Mouse (Mus musculus) myocyte (in vitro differentiated cells): ENCODE data around the gene Slc30a4. TPM values are rescaled to one million over a fixed set of nuclear protein-coding genes. Genes with fewer than 3 reads are reported as not detected.

ENCODE experiments used
- H3K27me3 ChIP-seq: one replicate; pipeline ENCODE4 v1.6.1; 2011; ENCODE audit not compliant: control insufficient read depth, insufficient read depth, insufficient read length
- H3K36me3 ChIP-seq: one replicate; pipeline ENCODE4 v1.6.1; 2011; ENCODE audit not compliant: control insufficient read depth, insufficient read depth
- H3K4me2 ChIP-seq: one replicate; pipeline ENCODE4 v1.6.1; 2011; ENCODE audit warnings: low read depth, control low read depth
- H3K4me3 ChIP-seq: one replicate; pipeline ENCODE4 v1.5.1; 2011; ENCODE audit warnings: mild to moderate bottlenecking, control low read depth, moderate library complexity
- H3K79me2 ChIP-seq: one replicate; pipeline ENCODE4 v1.6.1; 2011; ENCODE audit not compliant: control insufficient read depth, insufficient read depth
- H3ac ChIP-seq: one replicate; pipeline ENCODE4 v1.6.1; 2011; ENCODE audit not compliant: control insufficient read depth, insufficient read length
- CEBPB ChIP-seq: IDR thresholded peaks from 2 replicates; pipeline ENCODE4 v1.6.1; 2011; ENCODE audit warnings: mild to moderate bottlenecking, moderate library complexity; ENCODE audit not compliant: poor library complexity, insufficient read depth, severe bottlenecking
- E2F4 ChIP-seq: IDR thresholded peaks from one replicate; pipeline ENCODE4 v1.6.1; 2011; ENCODE audit warnings: mild to moderate bottlenecking, control low read depth, moderate library complexity; ENCODE audit not compliant: insufficient read depth
- MAX ChIP-seq: IDR thresholded peaks from one replicate; pipeline ENCODE4 v1.6.1; 2011; ENCODE audit warnings: low read depth, mild to moderate bottlenecking, control low read depth
- MYOD1 ChIP-seq, 3 experiments: IDR thresholded peaks; one replicate each; pipeline ENCODE4 v1.6.1; 2011; ENCODE audit warnings: control low read depth in 2 of 3, low read depth in 2 of 3, mild to moderate bottlenecking in 2 of 3, moderate library complexity in 1 of 3; ENCODE audit not compliant: insufficient read length in 2 of 3, control insufficient read depth in 1 of 3
- MYOG ChIP-seq, 3 experiments: IDR thresholded peaks; one replicate each; pipeline ENCODE4 v1.6.1; 2011; ENCODE audit warnings: control low read depth in 2 of 3, low read depth in 2 of 3, mild to moderate bottlenecking in 2 of 3; ENCODE audit not compliant: insufficient read length in 2 of 3, control insufficient read depth in 1 of 3, insufficient read depth in 1 of 3
- POLR2A ChIP-seq: IDR thresholded peaks from one replicate; pipeline ENCODE4 v1.6.1; 2011; ENCODE audit warnings: low read depth, mild to moderate bottlenecking, control low read depth, moderate library complexity; ENCODE audit not compliant: insufficient read length
- POLR2AphosphoS2 ChIP-seq: IDR thresholded peaks from one replicate; pipeline ENCODE4 v1.6.1; 2011; ENCODE audit warnings: low read depth, control low read depth; ENCODE audit not compliant: insufficient read length
- REST ChIP-seq: IDR thresholded peaks from one replicate; pipeline ENCODE4 v1.6.1; 2011; ENCODE audit warnings: mild to moderate bottlenecking, control low read depth, moderate library complexity; ENCODE audit not compliant: insufficient read depth, insufficient read length
- SRF ChIP-seq: IDR thresholded peaks from one replicate; pipeline ENCODE4 v1.6.1; 2011; ENCODE audit warnings: low read depth; ENCODE audit not compliant: control insufficient read depth, insufficient read length
- TCF12 ChIP-seq: IDR thresholded peaks from one replicate; pipeline ENCODE4 v1.6.1; 2011; ENCODE audit warnings: mild to moderate bottlenecking, control low read depth; ENCODE audit not compliant: poor library complexity, insufficient read depth, severe bottlenecking
- TCF3 ChIP-seq: IDR thresholded peaks from one replicate; pipeline ENCODE4 v1.6.1; 2011; ENCODE audit warnings: low read depth, control low read depth; ENCODE audit not compliant: insufficient read length
- USF1 ChIP-seq: IDR thresholded peaks from one replicate; pipeline ENCODE4 v1.6.1; 2011; ENCODE audit warnings: low read depth, mild to moderate bottlenecking, control low read depth, moderate library complexity
- polyA plus RNA-seq: library from polyadenylated mRNA; unstranded; fragments of >200 nt; fragmentation: generic; extraction: Trizol; gene quantifications from one replicate; pipeline ENCODE4 v1.2.1, GENCODE M21; 2012; ENCODE audit warnings: missing spikeins

Slc30a4 gene
- 17.7 TPM for polyA plus RNA-seq

DNA sequence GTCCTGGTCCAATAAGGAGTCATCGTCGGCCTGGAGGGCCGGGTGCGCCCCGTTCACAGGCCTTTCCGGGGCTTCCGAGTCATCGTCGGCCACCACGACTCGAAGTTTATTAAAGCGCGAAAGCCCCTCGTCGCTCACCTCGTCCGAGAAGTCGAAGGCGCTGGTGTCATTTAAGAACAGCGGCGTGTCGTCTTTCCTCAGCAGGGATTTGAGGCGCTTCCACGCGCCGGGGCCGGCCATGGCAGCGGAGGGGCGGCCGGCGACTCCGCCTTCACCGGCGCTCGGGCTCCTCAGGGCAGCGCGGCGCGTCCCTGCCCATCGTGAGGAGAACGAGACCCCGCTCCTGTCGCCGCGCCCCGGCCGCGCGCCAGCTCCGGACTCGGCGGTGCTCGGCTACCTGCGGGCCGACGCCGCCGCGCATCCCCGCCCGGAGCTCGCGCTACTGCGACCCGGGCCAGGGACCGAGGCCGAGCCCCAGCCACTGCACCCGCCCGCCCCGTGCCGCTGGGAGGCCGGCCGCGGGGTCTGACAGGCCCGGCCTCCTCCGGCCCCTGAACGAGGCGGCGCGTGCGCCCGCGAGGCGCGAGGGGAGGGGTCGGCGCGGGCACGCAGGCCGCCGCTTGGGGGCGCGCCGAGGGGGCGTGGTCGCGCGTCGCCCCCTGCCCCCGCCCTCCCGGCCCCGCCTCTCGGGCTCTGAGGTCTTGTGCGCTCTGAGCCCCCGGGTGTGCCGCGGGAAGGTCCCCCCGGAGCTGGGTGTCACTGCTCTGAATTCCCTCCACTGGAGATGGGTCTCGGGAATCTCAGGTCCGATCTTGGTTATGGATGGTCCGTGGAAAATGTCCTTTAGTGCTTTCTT is at the start of gene Slc30a4:
TSS of gene Slc30a4 (minus strand) at position 483 of the 856 bp plus-strand sequence.
- Histone ChIP-seq H3K4me3 (peak within 1 kb of the TSS; percentile 83), H3K36me3 (no peaks in the 10 kb centered on the region), H3K4me2 (peak within 1 kb of the TSS; percentile 72), H3K79me2 (peaks cover 45% of the 10 kb centered on the region), H3ac (peak within 1 kb of the TSS; percentile 92), H3K27me3 (no peaks in the 10 kb centered on the region)
- TF ChIP-seq POLR2A (peak; percentile 51), POLR2AphosphoS2 (peak; percentile 14), MYOD1 (IDR thresholded peaks at IDR 0.05; ENCODE audit: control insufficient read depth in 1 of 3, insufficient read length in 2 of 3, low read depth in 2 of 3) (no peak)

DNA sequence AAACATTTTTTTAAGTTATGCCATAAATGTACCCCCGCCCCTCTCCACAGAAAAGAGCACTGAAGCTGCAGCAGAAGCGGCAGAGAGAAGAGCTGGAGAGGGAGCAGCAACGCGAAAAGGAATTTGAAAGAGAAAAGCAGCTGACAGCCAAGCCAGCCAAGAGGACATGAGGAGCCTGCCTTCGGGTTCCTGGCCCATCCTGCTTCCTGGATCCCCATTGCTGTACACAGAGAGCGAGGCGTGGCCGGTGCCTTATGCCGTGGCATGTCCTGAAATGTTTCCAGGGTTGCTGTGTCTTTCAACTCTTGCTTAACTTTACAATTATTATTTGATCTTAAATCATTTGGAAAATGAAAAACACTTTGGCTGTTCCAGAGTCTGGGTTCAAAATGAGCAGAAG is 44.0 kb upstream of the Slc30a4 start:
- Histone ChIP-seq H3K36me3 (peaks cover 40% of the 10 kb centered on the region), H3ac (no peak overlapping the region), H3K4me2 (no peak overlapping the region), H3K4me3 (no peak overlapping the region), H3K27me3 (no peaks in the 10 kb centered on the region), H3K79me2 (peaks cover 17% of the 10 kb centered on the region)
- no peak for TF ChIP-seq E2F4
- no peak for TF ChIP-seq POLR2AphosphoS2
- no peak for TF ChIP-seq MAX
- TF ChIP-seq CEBPB = no peak
- TF ChIP-seq SRF = no peak
- no peak for TF ChIP-seq POLR2A
- no peak for TF ChIP-seq TCF12
- no peak for TF ChIP-seq MYOD1 (IDR thresholded peaks at IDR 0.05; ENCODE audit: control insufficient read depth in 1 of 3, insufficient read length in 2 of 3, low read depth in 2 of 3)
- no peak for TF ChIP-seq TCF3
- no peak for TF ChIP-seq REST
- TF ChIP-seq MYOG (IDR thresholded peaks at IDR 0.05; ENCODE audit: control insufficient read depth in 1 of 3, insufficient read depth in 1 of 3, insufficient read length in 2 of 3, low read depth in 2 of 3) = no peak
- no peak for TF ChIP-seq USF1

DNA sequence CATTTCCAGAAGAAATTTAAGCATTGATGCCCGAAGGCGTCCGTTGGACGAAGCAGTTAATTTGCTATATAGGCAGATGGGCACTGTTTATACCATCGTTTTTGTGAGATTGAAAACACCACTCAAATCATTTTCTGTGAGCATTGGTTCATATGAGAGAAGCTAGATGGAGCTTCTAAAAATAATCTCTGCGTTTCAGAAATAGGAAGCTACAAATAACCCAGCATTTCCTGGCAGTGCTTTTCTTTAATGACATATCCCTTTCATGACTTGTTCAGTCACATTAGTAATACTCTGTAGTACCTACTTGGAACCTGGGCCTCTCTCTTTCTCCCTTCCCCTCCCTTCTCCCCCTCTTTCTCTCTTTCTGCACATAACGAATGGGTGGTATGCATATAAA is 36.6 kb upstream of the Slc30a4 start:
- TF ChIP-seq TCF12 = no peak
- TF ChIP-seq E2F4 = no peak
- no peak for TF ChIP-seq POLR2A
- no peak for TF ChIP-seq TCF3
- TF ChIP-seq USF1 = no peak
- peaks cover 46% of the 10 kb centered on the region for H3K79me2 ChIP-seq
- no peaks in the 10 kb centered on the region for H3K27me3 ChIP-seq
- peak overlapping the region; percentile 25 for H3ac ChIP-seq
- peak overlapping the region; percentile 85 for H3K4me2 ChIP-seq
- peaks cover 5% of the 10 kb centered on the region for H3K36me3 ChIP-seq
- H3K4me3 ChIP-seq = peak overlapping the region; percentile 61

DNA sequence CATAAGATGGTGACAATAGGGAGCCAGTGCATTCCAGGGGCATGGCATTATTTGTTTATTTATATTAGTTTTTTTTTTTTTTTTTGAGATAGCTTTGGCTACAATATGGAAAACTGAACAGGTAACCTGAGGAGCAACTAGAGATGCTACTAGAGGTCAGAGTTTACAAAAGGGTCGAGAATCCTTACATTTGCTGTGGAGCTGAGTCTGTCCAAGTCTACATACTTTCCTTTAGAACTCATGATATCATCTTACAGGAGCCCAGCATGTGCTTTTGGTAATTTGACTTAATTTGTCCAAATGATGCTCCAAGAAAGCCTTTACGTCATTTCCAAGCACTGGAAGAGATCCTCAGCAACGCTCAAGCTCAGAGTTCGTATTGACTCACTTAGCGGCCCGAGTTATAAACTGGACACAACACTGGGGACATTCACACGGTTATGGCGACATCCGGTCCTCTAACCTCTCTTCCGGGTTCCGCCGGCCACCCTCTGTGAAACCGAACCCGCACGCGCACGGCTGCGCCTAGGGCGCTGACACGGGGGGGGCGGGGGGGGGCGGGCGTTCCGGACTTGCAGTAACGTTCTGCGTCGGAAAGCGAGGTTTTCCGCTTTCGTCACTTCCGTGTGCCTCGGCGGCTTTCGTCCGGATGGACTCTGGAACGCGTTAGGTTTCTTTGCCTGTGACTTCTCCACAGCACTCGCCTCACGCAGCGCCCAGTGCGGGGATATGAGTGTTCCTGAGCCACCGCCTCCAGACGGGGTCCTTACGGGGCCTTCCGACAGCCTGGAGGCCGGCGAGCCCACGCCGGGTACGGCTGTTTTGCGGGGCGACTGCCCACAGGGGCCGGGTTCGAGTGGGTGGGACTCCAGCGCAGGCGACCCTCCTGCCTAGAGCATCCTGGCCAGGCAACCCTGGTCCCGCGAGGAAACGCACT is 35.7 kb upstream of the Slc30a4 start, which contains the start of gene Bloc1s6:
TSS of gene Bloc1s6 (plus strand) at position 610 of the 937 bp plus-strand sequence.
- peak within 1 kb of the TSS; percentile 25 for H3ac ChIP-seq
- H3K4me2 ChIP-seq = peak within 1 kb of the TSS; percentile 85
- H3K4me3 ChIP-seq = peak within 1 kb of the TSS; percentile 61
- no peaks in the 10 kb centered on the region for H3K36me3 ChIP-seq
- TF ChIP-seq MAX (peak; percentile 41), POLR2A (peak; percentile 59), TCF12 (no peak), SRF (peak; percentile 6), CEBPB (no peak)
- peaks cover 46% of the 10 kb centered on the region for H3K79me2 ChIP-seq
- H3K27me3 ChIP-seq = no peaks in the 10 kb centered on the region

DNA sequence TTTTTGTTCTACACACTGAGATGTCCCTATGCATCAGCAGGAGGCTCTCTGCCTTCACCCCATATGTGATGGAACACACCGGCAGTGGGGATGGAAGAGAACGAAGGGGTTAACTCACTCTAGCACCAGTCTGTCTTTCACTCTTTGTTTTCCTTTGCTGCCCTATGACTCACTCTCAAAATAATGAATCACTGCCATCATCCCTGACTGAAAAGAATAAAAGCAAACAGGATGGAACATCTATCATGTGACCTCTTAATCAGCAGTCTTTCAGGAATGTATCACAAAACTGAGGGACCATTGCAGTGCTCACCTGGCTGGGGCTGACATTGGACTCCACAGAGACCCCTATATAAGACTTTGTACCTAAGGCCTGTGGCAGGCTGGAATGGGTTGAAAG is 29.0 kb upstream of the Slc30a4 start:
- Histone ChIP-seq H3K79me2 (no peaks in the 10 kb centered on the region), H3K4me2 (peak overlapping the region; percentile 47), H3ac (no peak overlapping the region), H3K4me3 (no peak overlapping the region), H3K36me3 (no peaks in the 10 kb centered on the region), H3K27me3 (no peaks in the 10 kb centered on the region)
- no peak for TF ChIP-seq MYOD1 (IDR thresholded peaks at IDR 0.05; ENCODE audit: control insufficient read depth in 1 of 3, insufficient read length in 2 of 3, low read depth in 2 of 3)
- peak; percentile 86 for TF ChIP-seq USF1
